Mouse (Mus musculus): ENCODE data around the gene Tradd. TPM values are rescaled to one million over a fixed set of nuclear protein-coding genes. Genes with fewer than 3 reads are reported as not detected.

The Tradd gene
- polyA plus RNA-seq, 1 experiment from 2014 or later, result 13.2 TPM

GRCm38 (mm10) chr8:105304325-105305210 lies 40.2 kb upstream of the Tradd start:
- H3K4me1 ChIP-seq, result peaks cover 19% of the 10 kb centered on the region
- no peak overlapping the region for H3K4me3 ChIP-seq
- H3K9me3 ChIP-seq (replicated peaks), result no peaks in the 10 kb centered on the region
- 67% methylated on average over 9 of the region's 9 CpGs for WGBS
- no peak overlapping the region for H3K27ac ChIP-seq
- H3K36me3 ChIP-seq (ENCODE audit: poor library complexity, severe bottlenecking), result peaks cover 88% of the 10 kb centered on the region
- ATAC-seq, result peak; percentile 22; the same call in 1 of the 2 replicates
- no peak overlapping the region for H3K4me2 ChIP-seq
- no peaks in the 10 kb centered on the region for H3K27me3 ChIP-seq
- H3K9ac ChIP-seq, result no peak overlapping the region

DNA sequence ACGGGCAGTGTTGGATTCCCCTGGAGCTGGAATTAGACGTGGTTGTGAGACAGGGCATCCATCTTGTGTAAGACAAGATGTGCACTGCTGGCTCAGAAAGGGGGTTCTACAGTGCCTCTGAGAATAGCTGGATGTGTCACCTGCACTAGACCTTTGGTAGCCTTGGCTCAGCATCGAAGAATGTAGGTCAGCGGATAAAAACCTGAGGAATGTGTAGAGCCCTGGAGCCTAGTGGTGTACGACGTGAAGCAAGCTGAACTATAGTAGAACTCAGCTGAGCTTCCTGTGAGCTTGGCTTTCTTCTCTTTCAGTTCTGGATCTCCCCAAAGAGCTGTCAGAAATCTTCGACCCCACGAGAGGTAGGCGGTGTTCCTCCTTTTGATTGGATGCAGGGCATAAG lies 39.5 kb upstream of the Tradd start:
- no peak overlapping the region for H3K9ac ChIP-seq
- no peak overlapping the region for H3K4me2 ChIP-seq
- no peak overlapping the region for H3K27ac ChIP-seq
- H3K36me3 ChIP-seq (ENCODE audit: poor library complexity, severe bottlenecking), result peaks cover 88% of the 10 kb centered on the region
- no peak overlapping the region for H3K4me3 ChIP-seq
- no peak for ATAC-seq
- H3K4me1 ChIP-seq, result peaks cover 24% of the 10 kb centered on the region
- H3K9me3 ChIP-seq (replicated peaks), result no peaks in the 10 kb centered on the region
- 89% methylated on average over 9 of the region's 9 CpGs for WGBS
- H3K27me3 ChIP-seq, result no peaks in the 10 kb centered on the region

DNA sequence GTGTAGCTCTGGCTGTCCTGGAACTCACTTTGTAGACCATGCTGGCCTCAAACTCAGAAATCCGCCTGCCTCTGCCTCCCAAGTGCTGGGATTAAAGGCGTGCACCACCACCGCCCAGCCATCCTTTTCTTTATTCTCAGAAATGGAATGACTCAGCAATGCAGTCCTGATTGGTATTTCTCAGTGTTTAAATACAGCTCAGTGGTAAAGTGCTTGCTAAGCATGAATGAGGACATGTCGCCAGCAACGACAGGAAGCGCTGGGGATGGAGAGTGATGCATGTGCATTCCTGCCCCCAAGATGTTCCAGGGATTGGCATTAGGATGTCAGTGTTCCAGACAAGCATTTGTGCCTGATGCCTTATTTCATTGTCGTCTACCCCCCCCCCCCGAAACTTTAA lies 39.0 kb upstream of the Tradd start:
- Histone ChIP-seq H3K9me3 (replicated peaks) (no peaks in the 10 kb centered on the region), H3K27ac (no peak overlapping the region), H3K4me2 (no peak overlapping the region), H3K4me1 (peaks cover 29% of the 10 kb centered on the region), H3K36me3 (ENCODE audit: poor library complexity, severe bottlenecking) (peaks cover 86% of the 10 kb centered on the region), H3K9ac (no peak overlapping the region), H3K4me3 (no peak overlapping the region), H3K27me3 (no peaks in the 10 kb centered on the region)
- ATAC-seq, result no peak
- WGBS, result 93% methylated on average over 8 of the region's 8 CpGs

GRCm38 (mm10) chr8:105299962-105300361 lies 35.6 kb upstream of the Tradd start:
- Histone ChIP-seq H3K27me3 (no peaks in the 10 kb centered on the region), H3K9me3 (replicated peaks) (no peaks in the 10 kb centered on the region), H3K4me1 (peaks cover 29% of the 10 kb centered on the region), H3K9ac (no peak overlapping the region), H3K27ac (no peak overlapping the region), H3K4me2 (no peak overlapping the region), H3K4me3 (no peak overlapping the region), H3K36me3 (ENCODE audit: poor library complexity, severe bottlenecking) (peaks cover 63% of the 10 kb centered on the region)
- ATAC-seq, result no peak
- 93% methylated on average over 8 of the region's 8 CpGs for WGBS

DNA sequence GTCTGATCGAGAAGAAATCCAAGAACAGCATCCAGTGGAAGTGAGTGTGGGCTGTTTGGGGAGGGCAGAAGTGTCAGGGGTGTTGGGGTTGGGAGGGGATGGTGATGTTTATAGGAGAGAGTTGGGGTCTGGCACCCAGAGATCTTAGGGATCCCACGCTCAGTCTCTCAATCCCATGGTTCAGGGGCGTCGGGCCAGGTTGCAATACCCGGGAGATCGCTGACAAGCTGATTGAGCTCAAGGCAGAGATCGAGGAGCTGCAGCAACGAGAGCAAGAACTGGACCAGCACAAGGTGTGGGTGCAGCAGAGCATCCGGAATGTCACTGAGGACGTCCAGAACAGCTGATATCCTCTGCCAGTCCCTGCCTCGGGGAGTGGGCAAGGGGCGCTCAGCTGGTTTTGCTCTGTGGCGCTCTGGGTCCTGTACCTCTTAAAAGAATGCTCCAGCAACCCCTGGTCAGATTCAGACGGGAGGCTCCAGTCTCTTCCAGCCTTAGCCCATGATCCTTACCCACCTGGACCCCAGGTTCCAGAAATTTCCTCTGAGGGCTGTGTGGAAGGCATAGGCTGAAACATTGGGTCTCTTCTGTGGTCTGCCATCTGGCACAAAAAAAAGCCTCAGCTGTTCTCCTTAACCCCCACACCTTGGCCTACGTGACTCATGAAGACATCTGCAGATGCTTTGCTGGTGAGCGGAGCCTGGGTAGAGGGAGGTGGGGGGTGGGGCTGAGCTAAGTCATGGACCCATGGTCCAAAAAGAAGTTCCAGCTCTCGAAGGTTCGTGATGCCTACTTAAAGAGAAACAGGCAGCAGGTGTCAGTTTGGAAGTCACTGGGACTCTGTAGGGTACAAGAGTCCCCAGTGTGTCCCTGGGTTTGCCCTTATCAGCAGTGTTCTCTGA lies 34.2 kb upstream of the Tradd start:
- H3K9me3 ChIP-seq (replicated peaks), result no peaks in the 10 kb centered on the region
- peak overlapping the region; percentile 100 for H3K4me3 ChIP-seq
- no peak for ATAC-seq
- H3K36me3 ChIP-seq (ENCODE audit: poor library complexity, severe bottlenecking), result peaks cover 50% of the 10 kb centered on the region
- H3K27me3 ChIP-seq, result no peaks in the 10 kb centered on the region
- H3K4me1 ChIP-seq, result peaks cover 25% of the 10 kb centered on the region
- peak overlapping the region; percentile 96 for H3K9ac ChIP-seq
- peak overlapping the region; percentile 98 for H3K4me2 ChIP-seq
- no peak overlapping the region for H3K27ac ChIP-seq
- 68% methylated on average over 18 of the region's 18 CpGs for WGBS

DNA sequence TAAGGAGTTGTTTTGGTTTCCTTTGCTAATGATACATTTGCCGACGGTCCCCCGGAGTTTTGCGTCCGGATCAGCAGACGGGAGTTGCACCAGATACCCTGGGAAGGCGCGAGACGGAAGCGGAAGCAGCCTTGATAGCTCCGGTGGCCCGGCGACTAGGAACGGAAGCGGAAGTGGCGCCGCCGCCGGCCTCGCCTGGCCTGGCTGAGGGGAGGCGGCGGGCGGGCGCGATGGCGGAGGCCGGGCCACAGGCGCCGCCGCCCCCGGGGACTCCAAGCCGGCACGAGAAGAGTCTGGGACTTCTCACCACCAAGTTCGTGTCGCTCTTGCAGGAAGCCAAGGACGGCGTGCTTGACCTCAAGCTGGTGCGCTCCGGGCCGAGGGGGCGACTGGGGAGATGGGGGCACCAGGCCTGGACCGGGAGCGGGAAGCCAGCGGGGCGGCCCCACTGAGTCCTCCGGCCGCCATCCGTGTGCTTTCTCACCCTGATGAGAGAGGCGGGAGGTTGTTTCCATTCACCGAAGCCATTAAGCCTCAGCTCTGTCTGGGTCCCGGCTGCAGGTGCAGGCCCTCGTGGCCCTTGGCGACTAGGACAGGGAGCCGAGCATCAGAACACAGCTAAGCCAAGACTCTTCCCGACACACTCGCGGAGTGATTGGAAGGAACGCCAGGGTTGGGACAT lies 33.2 kb upstream of the Tradd start, which contains the start of gene E2f4:
E2f4 (plus strand) TSS at position 153 of the 682 bp plus-strand sequence.
- ATAC-seq, result peak; percentile 94
- WGBS, result under 1% methylated on average over 58 of the region's 58 CpGs
- Histone ChIP-seq H3K36me3 (ENCODE audit: poor library complexity, severe bottlenecking) (peaks cover 40% of the 10 kb centered on the region), H3K27ac (peak within 1 kb of the TSS; percentile 40; the same call in 1 of the 2 replicates), H3K4me2 (peak within 1 kb of the TSS; percentile 98), H3K9ac (peak within 1 kb of the TSS; percentile 96), H3K4me3 (peak within 1 kb of the TSS; percentile 100), H3K27me3 (no peaks in the 10 kb centered on the region), H3K9me3 (replicated peaks) (no peaks in the 10 kb centered on the region), H3K4me1 (peaks cover 25% of the 10 kb centered on the region)

GRCm38 (mm10) chr8:105295895-105296573 lies 31.6 kb upstream of the Tradd start, which contains the start of gene Exoc3l:
TSS of gene Exoc3l (minus strand) at chr8:105296101.
- Histone ChIP-seq H3K9me3 (replicated peaks) (no peaks in the 10 kb centered on the region), H3K4me2 (peak within 1 kb of the TSS; percentile 98), H3K36me3 (ENCODE audit: poor library complexity, severe bottlenecking) (peaks cover 24% of the 10 kb centered on the region), H3K9ac (peak within 1 kb of the TSS; percentile 96; the same call in 1 of the 2 replicates), H3K4me1 (peaks cover 27% of the 10 kb centered on the region), H3K4me3 (peak within 1 kb of the TSS; percentile 100), H3K27me3 (no peaks in the 10 kb centered on the region), H3K27ac (no peak within 1 kb of the TSS)
- 77% methylated on average over 11 of the region's 11 CpGs for WGBS
- no peak for ATAC-seq

GRCm38 (mm10) chr8:105295256-105295655 lies 30.8 kb upstream of the Tradd start:
- H3K27ac ChIP-seq, result no peak overlapping the region
- peaks cover 16% of the 10 kb centered on the region for H3K36me3 ChIP-seq (ENCODE audit: poor library complexity, severe bottlenecking)
- no peak overlapping the region for H3K9ac ChIP-seq
- ATAC-seq, result no peak
- H3K4me1 ChIP-seq, result peaks cover 35% of the 10 kb centered on the region
- H3K4me3 ChIP-seq, result no peak overlapping the region
- H3K4me2 ChIP-seq, result no peak overlapping the region
- H3K9me3 ChIP-seq (replicated peaks), result no peaks in the 10 kb centered on the region
- peaks cover 6% of the 10 kb centered on the region for H3K27me3 ChIP-seq
- WGBS, result 67% methylated on average over 11 of the region's 11 CpGs

- H3K9ac ChIP-seq, result no peak overlapping the region; the same call in 1 of the 2 replicates
- H3K9me3 ChIP-seq (replicated peaks), result no peaks in the 10 kb centered on the region
- peaks cover 38% of the 10 kb centered on the region for H3K4me1 ChIP-seq
- 61% methylated on average over 9 of the region's 9 CpGs for WGBS
- ATAC-seq, result no peak
- H3K4me2 ChIP-seq, result no peak overlapping the region
- H3K27ac ChIP-seq, result no peak overlapping the region
- H3K36me3 ChIP-seq (ENCODE audit: poor library complexity, severe bottlenecking), result peaks cover 11% of the 10 kb centered on the region
- H3K4me3 ChIP-seq, result no peak overlapping the region
- H3K27me3 ChIP-seq, result peaks cover 11% of the 10 kb centered on the region
Observed at GRCm38 (mm10) chr8:105294776-105295175, 30.4 kb upstream of the Tradd start.

GRCm38 (mm10) chr8:105293405-105293804 lies 29.0 kb upstream of the Tradd start:
- Histone ChIP-seq H3K4me1 (peaks cover 34% of the 10 kb centered on the region), H3K27ac (no peak overlapping the region), H3K27me3 (peaks cover 11% of the 10 kb centered on the region), H3K9me3 (replicated peaks) (no peaks in the 10 kb centered on the region), H3K36me3 (ENCODE audit: poor library complexity, severe bottlenecking) (no peaks in the 10 kb centered on the region), H3K4me2 (no peak overlapping the region), H3K9ac (no peak overlapping the region), H3K4me3 (no peak overlapping the region)
- ATAC-seq, result no peak
- 66% methylated on average over 19 of the region's 19 CpGs for WGBS

DNA sequence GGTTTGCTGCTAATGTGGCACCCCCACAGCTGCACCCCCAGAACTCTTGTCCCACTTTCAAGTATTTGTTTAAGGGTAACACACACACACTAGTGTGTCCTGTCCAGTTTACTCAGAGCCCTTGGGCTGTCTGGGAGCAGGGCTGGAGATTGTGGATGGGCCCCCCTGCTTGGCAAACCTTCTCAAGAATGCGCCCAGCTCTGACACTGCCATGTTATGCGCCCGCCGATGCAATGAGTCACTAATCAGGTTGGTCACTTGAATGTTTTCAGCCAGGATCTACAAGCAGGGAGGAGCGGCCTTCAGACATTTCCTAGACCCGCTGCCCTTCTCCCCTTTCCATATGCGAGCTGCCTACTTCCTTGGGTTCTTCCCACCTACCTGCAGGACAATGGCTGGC lies 28.1 kb upstream of the Tradd start:
- WGBS, result 73% methylated on average over 7 of the region's 7 CpGs
- no peak overlapping the region for H3K4me2 ChIP-seq
- H3K4me1 ChIP-seq, result peaks cover 38% of the 10 kb centered on the region
- H3K27ac ChIP-seq, result no peak overlapping the region
- peaks cover 11% of the 10 kb centered on the region for H3K27me3 ChIP-seq
- H3K4me3 ChIP-seq, result no peak overlapping the region
- ATAC-seq, result no peak
- no peaks in the 10 kb centered on the region for H3K36me3 ChIP-seq (ENCODE audit: poor library complexity, severe bottlenecking)
- H3K9me3 ChIP-seq (replicated peaks), result no peaks in the 10 kb centered on the region
- no peak overlapping the region for H3K9ac ChIP-seq

Measured in forebrain, embryonic 13.5 days (tissue).